Mouse (Mus musculus) urinary bladder, postnatal 36 days (tissue): ENCODE data around the gene Gnmt.

Experiments used
- DNase-seq, 2 experiments: peaks; one replicate each; pipeline ENCODE4 v3.0.0; 2022; ENCODE audit warnings: low spot score in 2 of 2, mixed read lengths in 1 of 2

Gnmt gene

GRCm38 (mm10) chr17:46703971-46704886 is 24.7 kb downstream of the Gnmt start:
- DNase-seq: no peak

GRCm38 (mm10) chr17:46702506-46702905 is 26.5 kb downstream of the Gnmt start:
- DNase-seq: no peak

- no peak for DNase-seq
These were observed 26.9 kb downstream of the Gnmt start for GRCm38 (mm10) chr17:46702100-46702499.

- no peak for DNase-seq
These were observed 27.5 kb downstream of the Gnmt start for GRCm38 (mm10) chr17:46701489-46701888.

GRCm38 (mm10) chr17:46699912-46700311 is 29.1 kb downstream of the Gnmt start:
- no peak for DNase-seq

GRCm38 (mm10) chr17:46699245-46699644 is 29.7 kb downstream of the Gnmt start:
- DNase-seq: no peak

- DNase-seq: no peak
These were observed 30.5 kb downstream of the Gnmt start for GRCm38 (mm10) chr17:46698515-46698914.

GRCm38 (mm10) chr17:46694517-46695063 is 34.4 kb downstream of the Gnmt start:
- no peak for DNase-seq

GRCm38 (mm10) chr17:46691390-46691789 is 37.6 kb downstream of the Gnmt start:
- no peak for DNase-seq

GRCm38 (mm10) chr17:46690665-46691064 is 38.3 kb downstream of the Gnmt start:
- DNase-seq: no peak

GRCm38 (mm10) chr17:46685913-46686312 is 43.1 kb downstream of the Gnmt start:
- DNase-seq: no peak

GRCm38 (mm10) chr17:46682654-46683389 is 46.1 kb downstream of the Gnmt start:
- no peak for DNase-seq

- no peak for DNase-seq
These were observed 47.4 kb downstream of the Gnmt start for GRCm38 (mm10) chr17:46681466-46682118.

- peak; percentile 93 to 97 for DNase-seq
These were observed 48.1 kb downstream of the Gnmt start, which contains the start of gene Klhdc3 for GRCm38 (mm10) chr17:46680760-46681373. TSS of gene Klhdc3 (minus strand) at chr17:46680914.

GRCm38 (mm10) chr17:46679843-46680759 is 48.9 kb downstream of the Gnmt start:
- DNase-seq: no peak

GRCm38 (mm10) chr17:46678911-46679310 is 50.1 kb downstream of the Gnmt start:
- no peak for DNase-seq

GRCm38 (mm10) chr17:46678416-46678815 is 50.6 kb downstream of the Gnmt start, which contains the start of gene Mea1:
TSS of gene Mea1 (plus strand) at chr17:46678793.
- DNase-seq: no peak
